Mouse (Mus musculus) hematopoietic stem cell, adult 5-6 weeks (primary cell): Measurements from ENCODE around the gene Ryr3. TPM values are rescaled to one million over a fixed set of nuclear protein-coding genes. Genes with fewer than 3 reads are reported as not detected.

ENCODE experiments used
- ATAC-seq, 2 experiments: fragments of 125-278 bp in 1 of 2; replicated peaks in 1 of 2; 2 replicates each; pipeline ENCODE4 v1.8.0; 2016 to 2017; ENCODE audit warnings: inconsistent platforms in 2 of 2, mild to moderate bottlenecking in 2 of 2, moderate number of reproducible peaks in 2 of 2, low read depth in 1 of 2, moderate TSS enrichment in 1 of 2; ENCODE audit not compliant: low FRiP score in 2 of 2, poor library complexity in 2 of 2, severe bottlenecking in 2 of 2, insufficient read depth in 1 of 2, low TSS enrichment in 1 of 2
- total RNA-seq: library from RNA; stranded (forward); fragments of 172-1452, 232-1000 nt; gene quantifications from 2 replicates; pipeline ENCODE4 v1.2.3, GENCODE M21; 2017

The Ryr3 gene
- total RNA-seq, 1 experiment from 2014 or later = not detected

GRCm38 (mm10) chr2:113008961-113009740, 207.7 kb downstream of the Ryr3 start:
- ATAC-seq = no peak

DNA sequence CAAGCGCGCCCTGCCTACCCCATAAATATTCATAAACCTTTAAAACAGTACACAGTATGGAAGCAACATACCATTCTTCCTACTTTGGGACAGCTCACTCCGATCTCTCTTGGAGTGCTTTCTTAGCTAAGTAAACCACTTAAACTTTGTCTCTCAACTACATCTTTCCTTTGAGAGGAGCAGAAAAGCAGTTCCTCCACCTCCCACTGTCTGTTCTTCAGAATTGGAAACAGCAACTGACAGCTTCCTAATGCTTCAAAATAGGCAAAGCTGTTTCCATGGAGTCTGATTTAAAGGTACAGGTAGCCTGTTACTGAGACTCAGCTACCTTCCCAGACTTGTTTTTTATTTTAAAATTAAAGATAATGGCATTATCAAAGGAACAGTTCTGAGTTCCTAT, 218.4 kb downstream of the Ryr3 start:
- ATAC-seq = no peak

DNA sequence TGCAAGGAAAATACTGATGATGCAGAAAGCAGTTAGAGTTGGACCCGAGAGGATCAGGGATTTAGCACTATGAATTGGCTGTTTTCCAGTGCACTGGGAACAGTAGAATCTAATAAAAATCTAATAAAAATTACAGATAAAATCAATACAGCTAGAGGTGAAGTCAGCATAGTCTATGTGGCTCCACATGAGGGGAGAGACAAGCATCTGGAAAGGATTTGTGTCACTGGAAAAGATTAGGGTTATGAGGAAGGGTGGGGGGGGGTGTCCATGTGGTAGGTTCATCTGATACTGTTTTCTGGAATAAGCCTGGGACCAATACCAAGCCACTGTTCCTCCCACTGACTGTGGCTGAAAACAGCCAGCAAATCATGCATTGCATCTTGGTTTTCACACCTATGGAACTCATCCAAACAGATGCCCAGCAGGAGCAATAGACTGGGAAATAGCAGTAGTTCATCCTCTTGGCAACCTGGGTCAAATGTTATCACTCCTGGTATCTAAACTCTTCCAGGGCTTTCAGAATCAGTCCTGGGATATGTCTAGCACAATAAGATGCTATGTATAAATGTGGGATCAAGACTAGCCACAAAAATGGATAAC, 233.9 kb downstream of the Ryr3 start:
- ATAC-seq = no peak

DNA sequence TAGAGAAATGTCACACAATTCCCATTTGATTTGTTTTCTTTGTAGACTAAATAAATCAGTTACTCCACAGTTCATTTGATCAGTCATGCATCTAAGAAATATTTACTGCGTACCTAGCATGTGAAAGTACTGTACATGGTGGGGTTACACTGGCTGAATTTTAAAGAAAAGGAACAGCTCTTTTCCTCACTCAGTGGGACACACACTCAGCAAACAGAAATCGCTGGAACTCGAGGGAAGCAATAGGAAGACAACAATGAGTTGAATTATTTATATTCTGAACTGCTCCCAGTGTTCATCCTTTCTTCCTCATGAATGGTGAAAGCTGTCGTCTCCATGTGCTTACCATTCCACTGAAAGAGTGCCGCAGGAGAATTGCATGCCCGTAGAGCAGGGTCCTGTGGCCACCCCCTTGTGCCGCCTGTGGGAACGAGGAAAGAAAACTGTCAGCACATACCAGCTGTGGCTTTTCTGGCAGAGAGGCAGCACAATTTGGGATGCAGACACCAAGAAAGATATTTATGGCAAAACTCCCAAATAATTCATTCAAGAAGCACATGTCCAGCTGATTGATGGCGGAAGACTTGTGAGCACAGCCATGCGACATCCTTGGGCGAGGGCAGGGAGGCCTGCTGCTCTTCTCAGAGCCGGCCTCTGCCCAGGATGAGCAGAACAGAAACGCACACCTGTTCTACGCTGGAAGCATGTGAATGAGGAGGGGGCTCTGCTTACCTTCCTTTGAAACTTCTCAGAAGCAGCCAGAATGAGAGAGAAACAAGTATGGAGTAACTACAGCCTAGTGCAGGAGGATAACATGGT, 249.9 kb downstream of the Ryr3 start:
- ATAC-seq = no peak

GRCm38 (mm10) chr2:112948931-112949330, 268.0 kb downstream of the Ryr3 start:
- ATAC-seq = no peak

DNA sequence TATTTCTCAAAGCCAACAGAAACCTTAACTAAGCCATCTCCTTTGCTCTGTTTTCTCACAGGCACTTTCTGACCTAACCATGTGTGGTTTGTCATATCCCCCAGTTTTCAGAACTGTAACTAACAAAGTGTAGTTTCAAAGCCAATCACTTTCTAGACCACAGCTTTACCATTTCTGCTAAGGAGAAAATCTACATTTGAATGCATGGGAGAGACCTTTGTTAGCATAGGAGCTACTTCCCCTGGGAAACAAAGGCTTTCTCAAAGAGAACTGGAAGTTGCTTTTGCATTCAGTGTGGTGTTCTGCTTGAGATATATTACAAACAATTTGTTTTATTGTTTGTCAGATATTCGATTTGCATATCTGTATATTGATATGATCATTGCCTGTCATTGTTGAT, 285.1 kb downstream of the Ryr3 start:
- ATAC-seq = no peak

DNA sequence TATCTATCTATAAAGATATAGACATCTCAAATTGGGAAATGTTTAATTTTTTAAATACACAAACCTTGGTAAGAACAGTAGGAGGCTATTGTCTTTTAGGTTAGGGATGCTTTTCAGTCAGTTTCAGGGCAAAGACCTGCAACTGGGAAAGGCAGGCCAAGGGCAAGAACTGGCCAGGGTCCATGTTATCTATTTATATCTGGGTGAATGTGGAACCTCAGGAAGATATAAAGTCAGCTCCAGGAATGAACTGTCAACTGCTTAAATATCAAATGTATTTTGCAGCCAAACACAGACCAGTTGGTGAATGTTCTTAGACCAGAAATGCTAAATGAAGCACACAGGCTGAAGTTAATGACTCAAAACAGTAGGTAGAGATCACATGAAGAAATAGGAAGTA, 303.1 kb downstream of the Ryr3 start:
- ATAC-seq = no peak

- no peak for ATAC-seq
Observed at GRCm38 (mm10) chr2:112912611-112913010, 304.3 kb downstream of the Ryr3 start.

DNA sequence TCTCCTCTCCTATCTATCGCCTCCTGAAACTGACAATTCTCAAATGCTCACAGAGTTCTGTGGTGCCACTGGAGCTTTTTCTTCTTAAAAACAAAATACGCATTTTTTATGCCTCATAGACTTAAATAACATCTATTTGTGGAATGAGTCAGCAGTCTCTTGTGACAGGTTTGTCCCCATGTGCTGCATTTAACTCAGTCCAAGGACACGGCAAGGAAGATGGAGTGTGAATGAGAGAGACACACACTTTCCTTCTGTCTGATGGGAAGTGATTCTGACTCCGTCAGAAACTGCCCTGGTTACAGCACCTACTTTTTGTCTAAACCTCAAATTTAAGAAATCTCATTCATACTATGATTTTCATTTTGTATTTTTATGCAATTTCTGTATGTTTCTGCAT, 306.3 kb downstream of the Ryr3 start:
- ATAC-seq = no peak

GRCm38 (mm10) chr2:112909142-112909541, 307.8 kb downstream of the Ryr3 start:
- no peak for ATAC-seq

DNA sequence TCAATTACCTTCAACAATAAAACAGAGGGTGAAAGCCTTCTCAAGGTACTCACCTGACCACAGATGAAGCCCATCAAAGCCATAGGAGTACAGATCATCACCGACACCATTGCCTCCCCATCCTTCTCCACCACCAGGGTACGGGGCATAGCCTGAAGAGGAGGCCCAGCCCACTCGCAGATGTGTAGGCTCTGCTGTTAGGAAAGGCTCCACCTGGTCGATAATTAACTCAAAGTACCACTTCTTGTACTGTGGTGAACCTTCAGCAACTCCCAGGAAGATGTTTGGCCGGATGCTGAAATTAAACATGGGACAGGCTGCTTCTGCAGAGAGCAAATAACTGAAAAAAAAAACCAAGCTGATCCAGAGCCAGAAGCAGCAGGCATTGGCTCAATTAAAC, 316.1 kb downstream of the Ryr3 start:
- ATAC-seq = no peak

DNA sequence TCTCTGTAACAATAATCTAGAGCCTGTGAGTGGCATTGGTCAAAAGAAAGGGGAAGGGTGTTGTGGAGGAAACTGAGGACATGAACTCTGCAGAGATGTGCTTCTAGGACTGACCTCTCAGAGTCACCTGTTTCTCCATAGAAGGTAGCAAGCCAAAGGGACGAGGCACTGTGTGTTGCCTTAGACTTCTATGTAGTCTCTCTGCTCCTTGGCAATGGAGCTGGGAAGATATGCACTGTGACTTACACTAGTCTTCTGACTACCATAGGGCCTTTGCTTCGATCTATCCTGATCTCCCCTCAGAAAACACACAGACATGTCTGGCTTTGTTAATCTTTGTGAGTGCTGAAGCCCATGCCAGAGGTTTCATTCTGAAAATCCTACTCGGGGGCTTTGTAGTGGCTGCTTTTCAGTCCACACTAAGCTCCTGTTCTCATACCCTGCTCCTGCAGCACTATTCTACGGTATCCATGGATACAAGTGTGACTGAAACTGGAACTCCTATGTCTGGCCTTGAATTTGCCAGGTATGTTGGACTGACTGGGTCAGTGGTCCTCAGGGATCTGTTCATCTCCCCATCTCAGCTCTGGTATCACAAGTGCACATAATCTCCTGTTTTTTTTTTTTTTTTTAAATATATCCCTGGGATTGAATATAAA, 332.3 kb downstream of the Ryr3 start:
- ATAC-seq = no peak

DNA sequence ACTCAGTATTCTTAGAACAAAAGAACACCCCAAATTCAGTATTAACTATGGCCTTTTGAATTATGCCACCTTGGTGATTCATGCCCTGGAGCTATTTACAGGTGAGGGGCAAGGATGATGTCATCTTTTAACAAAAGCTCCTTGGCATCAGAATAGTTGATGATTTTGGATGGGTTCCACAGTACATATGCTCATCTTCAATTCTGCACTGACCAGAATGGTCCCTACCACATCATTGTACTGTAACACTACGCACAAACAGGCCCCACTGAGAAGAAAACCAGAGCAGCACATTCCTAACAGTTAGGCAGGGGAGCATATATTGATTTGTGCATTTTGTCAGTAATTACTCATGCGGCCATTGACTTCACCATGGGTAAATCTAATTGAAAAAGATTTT, 335.1 kb downstream of the Ryr3 start:
- no peak for ATAC-seq

DNA sequence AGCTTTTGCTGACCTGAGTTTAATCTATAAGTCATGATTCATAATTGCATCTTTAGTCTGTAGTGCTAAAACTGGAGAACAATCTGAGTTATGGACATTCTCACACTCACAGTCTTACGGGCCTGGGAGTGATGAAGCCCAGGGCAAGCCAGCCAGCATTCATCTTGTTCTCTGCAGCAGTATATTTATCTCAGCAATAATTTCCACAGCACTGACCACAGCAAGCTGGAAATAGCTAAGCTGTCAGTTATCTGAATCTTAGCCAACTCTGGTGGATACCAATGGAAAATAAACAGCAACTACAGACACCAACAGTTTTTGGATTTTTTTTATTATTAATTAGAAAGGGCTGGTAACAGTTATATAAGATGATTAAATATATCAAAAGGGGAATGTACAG, 335.5 kb downstream of the Ryr3 start:
- ATAC-seq = no peak

- ATAC-seq = no peak
Observed at GRCm38 (mm10) chr2:112877404-112877803, 339.5 kb downstream of the Ryr3 start.

DNA sequence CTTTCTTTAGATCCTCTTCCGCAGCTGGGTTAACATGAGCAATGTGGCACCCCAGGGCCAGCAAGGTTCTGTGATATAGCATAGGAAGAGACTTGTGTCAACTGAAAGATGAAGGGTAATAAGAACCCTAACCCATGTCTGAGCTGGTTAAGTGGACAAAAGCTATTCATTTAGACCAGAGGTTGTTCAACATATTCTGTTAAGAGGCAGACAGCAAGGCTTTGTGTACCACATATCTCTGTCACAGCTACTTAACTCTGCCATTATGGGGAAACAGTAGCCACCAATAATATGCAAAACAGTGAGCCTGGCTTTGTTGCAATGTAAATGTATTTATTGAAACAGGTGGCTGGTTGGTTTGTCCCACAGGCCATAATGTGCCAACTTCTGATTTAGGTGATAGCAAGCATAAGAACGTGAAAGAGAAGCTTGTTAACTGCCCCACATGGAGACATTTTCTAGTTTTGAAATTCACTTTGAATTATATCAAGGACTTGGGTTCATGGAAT, 350.8 kb downstream of the Ryr3 start:
- ATAC-seq = no peak

DNA sequence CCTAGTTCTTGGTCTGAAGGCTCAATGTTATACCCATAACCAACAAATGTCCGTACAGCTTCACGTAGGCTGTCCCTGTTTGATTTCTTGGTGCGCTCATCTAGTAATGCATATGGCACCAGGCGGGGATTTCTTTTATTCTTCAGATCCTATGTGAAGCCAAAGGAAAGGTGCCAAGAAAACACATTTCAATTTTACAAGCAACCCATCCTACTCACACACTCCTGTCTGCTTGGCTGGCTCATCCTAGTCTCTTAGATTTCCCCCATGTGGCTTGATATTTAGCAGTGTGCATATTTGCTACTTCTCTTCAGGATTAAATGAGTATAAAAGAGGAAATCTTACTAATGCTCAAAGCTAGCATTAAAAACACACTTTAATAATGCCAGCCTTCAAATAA, 355.1 kb downstream of the Ryr3 start:
- ATAC-seq = no peak
